Mouse (Mus musculus): ENCODE data around the gene Slc39a9. TPM values are rescaled to one million over a fixed set of nuclear protein-coding genes. Genes with fewer than 3 reads are reported as not detected.

Slc39a9 gene
- polyA plus RNA-seq, 1 experiment from 2014 or later = 10.7 TPM

DNA sequence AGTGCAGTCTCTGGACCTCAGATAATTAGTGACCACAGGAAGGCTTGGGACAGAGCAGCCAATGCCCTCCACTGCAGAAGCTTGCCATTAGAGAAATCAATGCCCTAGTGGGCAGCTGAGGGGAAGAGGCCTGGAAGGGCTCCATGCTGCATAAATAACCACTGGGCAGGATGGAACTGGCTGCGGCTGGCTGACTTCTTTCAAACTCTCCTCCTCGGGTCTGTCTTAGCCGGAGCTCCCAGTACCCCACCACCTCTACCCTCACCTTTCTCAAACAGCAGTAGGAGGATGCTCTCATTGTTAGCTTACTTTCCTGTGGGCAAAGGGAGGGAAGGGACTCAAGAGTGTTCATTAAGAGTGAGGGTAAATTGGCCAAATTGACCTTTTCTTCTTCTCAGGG lies 51.3 kb downstream of the Slc39a9 start:
- WGBS (ENCODE audit: insufficient replicate concordance) = 65% methylated on average over 3 of the region's 3 CpGs
- H3K4me1 ChIP-seq (ENCODE audit: insufficient read depth) = peaks cover 11% of the 10 kb centered on the region
- no peak overlapping the region for H3K9ac ChIP-seq (replicated peaks)
- no peak for DNase-seq
- no peak overlapping the region for H3K4me2 ChIP-seq (ENCODE audit: low read depth, low read length)
- no peaks in the 10 kb centered on the region for H3K36me3 ChIP-seq (replicated peaks; ENCODE audit: insufficient read depth, low read length)
- no peak overlapping the region for H3K4me3 ChIP-seq (ENCODE audit: low read depth, low read length)
- ATAC-seq = no peak
- H3K27ac ChIP-seq (ENCODE audit: low read depth) = no peak overlapping the region
- peaks cover 48% of the 10 kb centered on the region for H3K27me3 ChIP-seq (ENCODE audit: insufficient read depth, low read length)
- no peaks in the 10 kb centered on the region for H3K9me3 ChIP-seq (ENCODE audit: low read length)
- TF ChIP-seq CTCF (IDR thresholded peaks at IDR 0.05; ENCODE audit: low read depth) (no peak), EP300 (IDR thresholded peaks at IDR 0.05; ENCODE audit: low read depth) (no peak)

- H3K4me2 ChIP-seq (ENCODE audit: low read depth, low read length) = no peak overlapping the region
- H3K27ac ChIP-seq (ENCODE audit: low read depth) = no peak overlapping the region; the same call in 1 of the 2 replicates
- H3K36me3 ChIP-seq (replicated peaks; ENCODE audit: insufficient read depth, low read length) = no peaks in the 10 kb centered on the region
- no peak overlapping the region for H3K4me3 ChIP-seq (ENCODE audit: low read depth, low read length)
- 55% methylated on average over 5 of the region's 5 CpGs for WGBS (ENCODE audit: insufficient replicate concordance)
- peaks cover 14% of the 10 kb centered on the region for H3K27me3 ChIP-seq (ENCODE audit: insufficient read depth, low read length)
- no peak overlapping the region; the same call in 1 of the 2 replicates for H3K9ac ChIP-seq (replicated peaks)
- TF ChIP-seq CTCF (IDR thresholded peaks at IDR 0.05; ENCODE audit: low read depth) (peak; percentile 14; the same call in 1 of the 2 replicates), EP300 (IDR thresholded peaks at IDR 0.05; ENCODE audit: low read depth) (peak; percentile 86)
- peak; percentile 95 for ATAC-seq
- no peaks in the 10 kb centered on the region for H3K9me3 ChIP-seq (ENCODE audit: low read length)
- DNase-seq = no peak
- H3K4me1 ChIP-seq (ENCODE audit: insufficient read depth) = peaks cover 5% of the 10 kb centered on the region
Measured at GRCm38 (mm10) chr12:80698526-80699143, 55.0 kb downstream of the Slc39a9 start.

- WGBS (ENCODE audit: insufficient replicate concordance) = 51% methylated on average over 2 of the region's 2 CpGs
- H3K9me3 ChIP-seq (ENCODE audit: low read length) = no peaks in the 10 kb centered on the region
- no peaks in the 10 kb centered on the region for H3K36me3 ChIP-seq (replicated peaks; ENCODE audit: insufficient read depth, low read length)
- H3K4me1 ChIP-seq (ENCODE audit: insufficient read depth) = peaks cover 5% of the 10 kb centered on the region
- peaks cover 11% of the 10 kb centered on the region for H3K27me3 ChIP-seq (ENCODE audit: insufficient read depth, low read length)
- no peak overlapping the region for H3K4me3 ChIP-seq (ENCODE audit: low read depth, low read length)
- TF ChIP-seq CTCF (IDR thresholded peaks at IDR 0.05; ENCODE audit: low read depth) = no peak
- no peak for TF ChIP-seq EP300 (IDR thresholded peaks at IDR 0.05; ENCODE audit: low read depth)
- no peak overlapping the region; the same call in 1 of the 2 replicates for H3K27ac ChIP-seq (ENCODE audit: low read depth)
- no peak overlapping the region; the same call in 1 of the 2 replicates for H3K9ac ChIP-seq (replicated peaks)
- H3K4me2 ChIP-seq (ENCODE audit: low read depth, low read length) = no peak overlapping the region
- peak; percentile 73 for ATAC-seq
- no peak for DNase-seq
Measured at GRCm38 (mm10) chr12:80699144-80699531, 55.5 kb downstream of the Slc39a9 start.

- TF ChIP-seq CTCF (IDR thresholded peaks at IDR 0.05; ENCODE audit: low read depth) (no peak), EP300 (IDR thresholded peaks at IDR 0.05; ENCODE audit: low read depth) (no peak)
- no peak for ATAC-seq
- H3K4me3 ChIP-seq (ENCODE audit: low read depth, low read length) = no peak overlapping the region
- DNase-seq = peak; percentile 42
- H3K27ac ChIP-seq (ENCODE audit: low read depth) = no peak overlapping the region
- no peak overlapping the region for H3K4me2 ChIP-seq (ENCODE audit: low read depth, low read length)
- WGBS (ENCODE audit: insufficient replicate concordance) = 57% methylated on average over 7 of the region's 7 CpGs
- no peaks in the 10 kb centered on the region for H3K36me3 ChIP-seq (replicated peaks; ENCODE audit: insufficient read depth, low read length)
- no peaks in the 10 kb centered on the region for H3K27me3 ChIP-seq (ENCODE audit: insufficient read depth, low read length)
- H3K9ac ChIP-seq (replicated peaks) = no peak overlapping the region
- H3K4me1 ChIP-seq (ENCODE audit: insufficient read depth) = peaks cover 5% of the 10 kb centered on the region
- H3K9me3 ChIP-seq (ENCODE audit: low read length) = no peaks in the 10 kb centered on the region
Measured at GRCm38 (mm10) chr12:80701332-80701731, 57.6 kb downstream of the Slc39a9 start.

DNA sequence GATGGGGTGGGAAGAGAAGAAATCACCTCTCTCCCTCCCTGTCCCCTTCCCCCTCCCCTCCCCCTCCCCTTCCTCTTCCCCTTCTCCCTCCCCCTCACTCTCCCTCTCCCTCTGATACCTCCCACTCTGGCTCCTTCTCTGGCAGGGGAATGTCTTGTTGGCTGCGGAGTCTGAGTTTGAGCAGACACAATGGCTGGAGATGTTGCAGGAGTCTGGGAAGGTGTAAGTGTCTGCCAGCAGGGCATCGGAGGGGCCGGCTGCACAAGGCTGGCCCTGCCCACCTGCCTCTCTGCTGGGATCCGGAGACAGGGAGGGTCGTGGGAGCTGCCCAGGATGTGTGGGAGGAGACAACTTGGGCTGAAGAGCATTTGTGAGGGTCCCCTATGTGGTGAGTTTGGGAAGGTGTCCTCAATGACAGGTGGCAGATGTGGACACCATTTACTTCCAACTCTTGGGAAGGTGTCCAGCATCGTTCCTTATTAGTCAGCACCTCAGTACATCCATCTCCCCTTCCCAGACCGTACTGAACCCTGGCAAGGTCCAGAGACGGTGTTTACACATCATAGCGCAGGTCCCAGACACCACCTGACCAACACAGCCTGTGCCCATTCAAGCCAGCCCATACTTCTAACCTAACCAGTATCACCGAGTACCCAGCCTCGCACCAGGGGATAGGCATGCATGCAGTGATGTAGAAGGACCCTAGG lies 62.7 kb downstream of the Slc39a9 start:
- Histone ChIP-seq H3K4me1 (ENCODE audit: insufficient read depth) (no peaks in the 10 kb centered on the region), H3K4me3 (ENCODE audit: low read depth, low read length) (no peak overlapping the region), H3K9ac (replicated peaks) (no peak overlapping the region), H3K9me3 (ENCODE audit: low read length) (no peaks in the 10 kb centered on the region), H3K27ac (ENCODE audit: low read depth) (no peak overlapping the region), H3K36me3 (replicated peaks; ENCODE audit: insufficient read depth, low read length) (no peaks in the 10 kb centered on the region), H3K4me2 (ENCODE audit: low read depth, low read length) (no peak overlapping the region), H3K27me3 (ENCODE audit: insufficient read depth, low read length) (no peaks in the 10 kb centered on the region)
- WGBS (ENCODE audit: insufficient replicate concordance) = 52% methylated on average over 11 of the region's 11 CpGs
- DNase-seq (no peak), ATAC-seq (no peak)
- TF ChIP-seq EP300 (IDR thresholded peaks at IDR 0.05; ENCODE audit: low read depth) = no peak
- TF ChIP-seq CTCF (IDR thresholded peaks at IDR 0.05; ENCODE audit: low read depth) = no peak

DNA sequence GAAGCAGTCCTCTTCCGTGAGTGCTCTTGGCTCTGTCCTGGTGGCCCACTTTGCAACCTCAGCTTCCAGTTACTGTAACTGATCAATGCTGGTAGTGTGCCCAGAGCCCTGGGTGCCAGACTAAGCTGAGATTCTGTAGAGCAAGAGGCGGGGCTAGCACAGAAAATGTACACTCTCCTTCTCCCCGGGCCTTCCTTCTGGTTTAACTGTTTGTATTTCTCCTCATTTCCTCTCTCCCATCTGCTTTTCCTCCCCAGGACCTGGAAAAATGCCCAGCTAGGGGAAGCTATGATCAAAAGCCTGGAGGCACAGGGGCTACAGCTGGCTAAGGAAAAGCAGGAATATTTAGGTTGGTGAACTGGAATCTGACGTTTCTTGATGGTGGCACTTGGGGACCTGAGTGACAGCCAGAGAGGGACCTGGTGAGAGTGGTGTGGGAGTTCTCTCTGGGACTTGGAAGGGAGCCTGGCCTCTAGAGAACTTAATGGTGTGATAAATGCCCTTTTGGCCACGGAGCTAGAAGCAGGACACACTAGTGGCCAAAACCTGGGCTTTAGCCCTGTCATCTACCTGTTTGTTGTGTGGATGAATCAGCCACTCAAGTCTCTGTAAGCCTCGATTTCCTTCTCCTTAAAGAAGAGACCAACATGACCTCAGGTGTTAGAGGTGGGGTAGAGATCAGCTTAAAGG lies 63.4 kb downstream of the Slc39a9 start:
- Histone ChIP-seq H3K4me2 (ENCODE audit: low read depth, low read length) (no peak overlapping the region), H3K9me3 (ENCODE audit: low read length) (no peaks in the 10 kb centered on the region), H3K36me3 (replicated peaks; ENCODE audit: insufficient read depth, low read length) (no peaks in the 10 kb centered on the region), H3K9ac (replicated peaks) (no peak overlapping the region), H3K27ac (ENCODE audit: low read depth) (no peak overlapping the region), H3K4me3 (ENCODE audit: low read depth, low read length) (no peak overlapping the region), H3K4me1 (ENCODE audit: insufficient read depth) (no peaks in the 10 kb centered on the region), H3K27me3 (ENCODE audit: insufficient read depth, low read length) (no peaks in the 10 kb centered on the region)
- WGBS (ENCODE audit: insufficient replicate concordance) = 46% methylated on average over 6 of the region's 6 CpGs
- TF ChIP-seq CTCF (IDR thresholded peaks at IDR 0.05; ENCODE audit: low read depth) = no peak
- TF ChIP-seq EP300 (IDR thresholded peaks at IDR 0.05; ENCODE audit: low read depth) = no peak
- ATAC-seq = no peak
- DNase-seq = no peak
